Mouse (Mus musculus): ENCODE results near the gene Pipox. TPM values are rescaled to one million over a fixed set of nuclear protein-coding genes. Genes with fewer than 3 reads are reported as not detected.

Gene Pipox
- polyA plus RNA-seq, 1 experiment from 2014 or later = 1.1 TPM

DNA sequence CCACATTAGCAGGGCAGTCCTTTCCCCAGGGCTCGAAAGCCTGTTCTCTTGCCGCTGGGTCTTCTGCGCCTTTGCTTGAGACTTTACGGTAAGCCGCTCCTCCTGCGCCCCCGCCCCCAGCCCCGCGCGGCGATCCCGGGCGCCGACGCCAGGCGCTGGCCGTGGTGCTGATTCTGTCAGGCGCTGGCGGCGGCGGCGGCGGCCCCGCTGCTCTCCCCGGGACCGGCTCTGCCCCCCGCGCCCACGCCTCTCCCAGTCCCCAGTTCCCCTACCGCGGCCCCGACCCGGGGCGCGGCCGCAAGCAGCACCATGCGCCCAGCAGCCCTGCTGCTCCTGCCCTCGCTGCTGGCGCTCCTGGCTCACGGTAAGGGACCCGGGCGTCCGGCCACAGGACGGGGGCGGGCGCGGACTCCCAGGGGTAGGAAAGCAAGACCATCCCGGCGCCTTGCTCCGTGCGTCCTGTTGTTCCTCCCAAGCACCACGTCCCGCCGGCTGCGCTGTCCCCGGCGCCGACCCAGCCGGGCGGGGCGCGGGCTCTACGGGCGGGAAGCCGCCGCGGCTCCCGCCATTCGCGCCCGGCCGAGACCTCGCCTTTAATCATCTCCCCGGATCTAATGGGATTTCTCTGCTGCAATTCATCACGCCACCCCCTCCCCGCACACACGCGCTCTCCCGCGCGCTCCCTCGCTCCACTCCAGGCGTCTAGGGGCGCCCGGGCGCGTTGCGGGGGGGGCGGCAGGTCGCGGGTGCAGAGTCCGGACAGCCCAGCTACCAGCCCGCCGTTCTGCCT, 37.0 kb upstream of the Pipox start, which contains the start of gene Sez6:
Sez6 (plus strand) TSS at position 50 of the 790 bp plus-strand sequence.
- Histone ChIP-seq H3K4me1 (replicated peaks; ENCODE audit: control insufficient read depth, insufficient read depth, low read length) (peaks cover 6% of the 10 kb centered on the region), H3K27ac (ENCODE audit: low read length) (no peak within 1 kb of the TSS), H3K27me3 (ENCODE audit: control insufficient read depth, insufficient read depth, low read depth, low read length) (peaks cover 55% of the 10 kb centered on the region), H3K9me3 (ENCODE audit: control insufficient read depth, low read length) (no peaks in the 10 kb centered on the region), H3K4me3 (ENCODE audit: low read length) (peak within 1 kb of the TSS; percentile 55), H3K36me3 (ENCODE audit: control insufficient read depth, insufficient read depth, low read length) (no peaks in the 10 kb centered on the region), H3K9ac (ENCODE audit: low read length) (no peak within 1 kb of the TSS), H3K4me2 (ENCODE audit: low read depth, low read length) (peak within 1 kb of the TSS; percentile 97)
- ATAC-seq (ENCODE audit: low read depth) = peak; percentile 83
- WGBS = under 1% methylated on average over 76 of the region's 94 CpGs

DNA sequence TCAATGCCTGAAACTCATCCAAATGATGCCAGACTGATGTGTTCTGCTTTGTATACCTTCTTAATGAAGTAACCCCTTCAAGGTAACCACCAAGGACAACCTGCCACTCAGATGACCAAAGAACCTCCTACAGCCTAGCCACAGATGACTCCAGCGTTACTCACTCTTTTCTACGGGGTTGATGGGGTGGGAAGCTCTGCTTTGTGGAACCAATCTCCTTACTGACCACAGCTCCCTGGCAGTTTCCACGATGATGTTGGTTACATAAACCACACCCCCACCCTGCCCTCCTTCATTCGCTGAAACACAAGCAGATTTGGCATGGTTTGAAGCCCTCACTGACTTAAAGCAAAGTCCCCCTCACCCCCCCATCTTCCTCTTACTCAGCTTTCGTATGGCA, 33.9 kb upstream of the Pipox start:
- Histone ChIP-seq H3K27ac (ENCODE audit: low read length) (no peak overlapping the region), H3K4me2 (ENCODE audit: low read depth, low read length) (no peak overlapping the region), H3K36me3 (ENCODE audit: control insufficient read depth, insufficient read depth, low read length) (no peaks in the 10 kb centered on the region), H3K9ac (ENCODE audit: low read length) (no peak overlapping the region), H3K9me3 (ENCODE audit: control insufficient read depth, low read length) (no peaks in the 10 kb centered on the region), H3K4me3 (ENCODE audit: low read length) (no peak overlapping the region), H3K4me1 (replicated peaks; ENCODE audit: control insufficient read depth, insufficient read depth, low read length) (peaks cover 6% of the 10 kb centered on the region), H3K27me3 (ENCODE audit: control insufficient read depth, insufficient read depth, low read depth, low read length) (peaks cover 25% of the 10 kb centered on the region)
- ATAC-seq (ENCODE audit: low read depth) = no peak
- 59% methylated on average over 5 of the region's 5 CpGs for WGBS

DNA sequence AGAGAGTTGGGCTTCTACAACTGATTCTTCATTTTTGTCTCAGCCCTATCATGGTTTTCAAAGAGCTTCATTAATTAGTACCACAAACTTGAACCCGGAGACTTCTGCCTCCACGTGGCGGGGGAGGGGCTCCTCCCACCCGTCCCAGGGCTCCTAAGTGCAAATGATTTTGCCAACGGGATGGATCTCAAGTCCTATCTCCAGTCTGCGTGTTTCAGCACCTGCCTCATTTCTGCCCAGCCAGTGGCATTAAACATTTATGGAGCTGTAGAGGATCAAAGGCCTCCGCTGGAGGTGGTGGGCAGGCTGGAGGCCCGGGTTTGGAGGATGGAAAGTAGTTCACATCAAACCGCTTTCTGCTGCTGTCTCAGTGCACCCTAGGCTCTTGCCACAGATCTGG, 32.8 kb upstream of the Pipox start:
- no peak overlapping the region for H3K4me2 ChIP-seq (ENCODE audit: low read depth, low read length)
- WGBS = 15% methylated on average over 9 of the region's 9 CpGs
- H3K36me3 ChIP-seq (ENCODE audit: control insufficient read depth, insufficient read depth, low read length) = no peaks in the 10 kb centered on the region
- H3K27me3 ChIP-seq (ENCODE audit: control insufficient read depth, insufficient read depth, low read depth, low read length) = peaks cover 13% of the 10 kb centered on the region
- H3K27ac ChIP-seq (ENCODE audit: low read length) = no peak overlapping the region
- H3K4me3 ChIP-seq (ENCODE audit: low read length) = no peak overlapping the region
- no peak overlapping the region for H3K9ac ChIP-seq (ENCODE audit: low read length)
- H3K9me3 ChIP-seq (ENCODE audit: control insufficient read depth, low read length) = no peaks in the 10 kb centered on the region
- no peak for ATAC-seq (ENCODE audit: low read depth)
- H3K4me1 ChIP-seq (replicated peaks; ENCODE audit: control insufficient read depth, insufficient read depth, low read length) = peaks cover 6% of the 10 kb centered on the region

DNA sequence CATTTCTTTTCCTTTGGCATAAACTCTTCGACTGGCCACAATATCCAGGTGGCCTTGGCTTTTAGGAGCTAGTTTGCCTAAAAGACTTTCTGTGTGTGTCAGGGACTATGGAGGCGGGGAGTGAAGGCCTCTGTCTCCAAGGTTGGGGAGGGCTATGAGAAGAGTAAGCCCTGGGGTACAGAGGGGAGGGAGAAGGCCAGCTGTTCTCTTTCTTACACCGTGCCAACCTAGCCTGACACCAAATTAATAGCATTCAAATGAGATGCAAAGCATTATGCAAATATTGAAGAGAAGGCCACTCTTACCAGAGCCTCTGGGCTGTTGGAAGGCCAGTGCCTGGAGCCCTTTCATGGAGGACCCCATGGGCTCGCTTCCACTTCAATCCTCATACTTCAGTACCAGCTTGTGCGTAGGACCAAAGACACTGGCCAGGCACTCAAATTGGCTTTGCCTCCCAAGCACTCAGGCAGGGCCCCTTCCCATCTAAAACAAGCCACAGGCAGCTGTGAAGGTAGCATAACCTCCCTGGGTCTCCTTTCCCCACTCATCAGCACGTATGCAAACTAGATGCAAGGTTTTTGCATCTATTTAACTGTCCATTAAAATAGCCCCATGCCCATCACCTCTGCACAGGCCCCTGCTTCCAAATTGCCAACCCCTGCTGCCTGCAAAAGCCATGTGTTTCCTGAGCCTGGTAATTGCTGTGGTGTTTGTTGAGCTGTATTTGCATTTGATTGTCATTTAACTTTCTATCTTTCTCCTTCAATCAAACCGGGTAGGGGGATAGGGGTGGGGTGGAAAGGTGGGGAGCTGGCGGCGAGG, 32.2 kb upstream of the Pipox start:
- Histone ChIP-seq H3K27ac (ENCODE audit: low read length) (no peak overlapping the region), H3K4me3 (ENCODE audit: low read length) (no peak overlapping the region), H3K36me3 (ENCODE audit: control insufficient read depth, insufficient read depth, low read length) (no peaks in the 10 kb centered on the region), H3K9me3 (ENCODE audit: control insufficient read depth, low read length) (no peaks in the 10 kb centered on the region), H3K4me1 (replicated peaks; ENCODE audit: control insufficient read depth, insufficient read depth, low read length) (peaks cover 3% of the 10 kb centered on the region), H3K27me3 (ENCODE audit: control insufficient read depth, insufficient read depth, low read depth, low read length) (peaks cover 8% of the 10 kb centered on the region), H3K9ac (ENCODE audit: low read length) (no peak overlapping the region), H3K4me2 (ENCODE audit: low read depth, low read length) (no peak overlapping the region)
- WGBS = 39% methylated on average over 9 of the region's 9 CpGs
- ATAC-seq (ENCODE audit: low read depth) = no peak

GRCm38 (mm10) chr11:77923285-77923684, 29.4 kb upstream of the Pipox start:
- Histone ChIP-seq H3K27me3 (ENCODE audit: control insufficient read depth, insufficient read depth, low read depth, low read length) (no peaks in the 10 kb centered on the region), H3K27ac (ENCODE audit: low read length) (no peak overlapping the region), H3K4me1 (replicated peaks; ENCODE audit: control insufficient read depth, insufficient read depth, low read length) (no peaks in the 10 kb centered on the region), H3K9me3 (ENCODE audit: control insufficient read depth, low read length) (no peaks in the 10 kb centered on the region), H3K36me3 (ENCODE audit: control insufficient read depth, insufficient read depth, low read length) (no peaks in the 10 kb centered on the region), H3K9ac (ENCODE audit: low read length) (no peak overlapping the region), H3K4me2 (ENCODE audit: low read depth, low read length) (no peak overlapping the region), H3K4me3 (ENCODE audit: low read length) (no peak overlapping the region)
- ATAC-seq (ENCODE audit: low read depth) = no peak
- WGBS = 71% methylated on average over 4 of the region's 4 CpGs

DNA sequence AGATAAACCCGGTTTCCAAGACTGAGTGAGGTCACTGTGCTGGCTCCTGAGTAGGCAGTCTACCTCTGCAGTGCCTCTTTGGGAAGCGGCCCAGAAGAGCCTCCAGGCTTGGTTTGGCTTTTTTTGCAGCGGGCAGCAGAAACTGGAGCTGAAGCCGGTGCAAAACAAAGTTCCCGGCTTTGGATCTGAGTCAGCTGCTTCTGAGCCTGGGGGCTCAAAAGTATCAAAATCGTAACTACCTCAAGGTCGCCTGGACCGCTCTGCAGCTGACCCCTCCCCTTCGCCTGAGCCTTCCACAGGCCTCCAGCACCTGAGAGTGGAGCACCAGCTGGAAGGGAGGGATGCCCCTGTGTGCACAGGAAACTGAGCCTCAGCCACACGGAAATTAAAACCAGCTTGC, 23.3 kb upstream of the Pipox start:
- Histone ChIP-seq H3K9ac (ENCODE audit: low read length) (no peak overlapping the region), H3K9me3 (ENCODE audit: control insufficient read depth, low read length) (no peaks in the 10 kb centered on the region), H3K27me3 (ENCODE audit: control insufficient read depth, insufficient read depth, low read depth, low read length) (peaks cover 31% of the 10 kb centered on the region), H3K36me3 (ENCODE audit: control insufficient read depth, insufficient read depth, low read length) (no peaks in the 10 kb centered on the region), H3K4me1 (replicated peaks; ENCODE audit: control insufficient read depth, insufficient read depth, low read length) (no peaks in the 10 kb centered on the region), H3K4me3 (ENCODE audit: low read length) (no peak overlapping the region), H3K27ac (ENCODE audit: low read length) (no peak overlapping the region), H3K4me2 (ENCODE audit: low read depth, low read length) (no peak overlapping the region)
- WGBS = 36% methylated on average over 10 of the region's 10 CpGs
- no peak for ATAC-seq (ENCODE audit: low read depth)

GRCm38 (mm10) chr11:77916741-77917140, 22.8 kb upstream of the Pipox start:
- Histone ChIP-seq H3K36me3 (ENCODE audit: control insufficient read depth, insufficient read depth, low read length) (no peaks in the 10 kb centered on the region), H3K4me1 (replicated peaks; ENCODE audit: control insufficient read depth, insufficient read depth, low read length) (no peaks in the 10 kb centered on the region), H3K9ac (ENCODE audit: low read length) (no peak overlapping the region), H3K4me2 (ENCODE audit: low read depth, low read length) (no peak overlapping the region), H3K27me3 (ENCODE audit: control insufficient read depth, insufficient read depth, low read depth, low read length) (peaks cover 31% of the 10 kb centered on the region), H3K9me3 (ENCODE audit: control insufficient read depth, low read length) (no peaks in the 10 kb centered on the region), H3K4me3 (ENCODE audit: low read length) (no peak overlapping the region), H3K27ac (ENCODE audit: low read length) (no peak overlapping the region)
- 74% methylated on average over 4 of the region's 4 CpGs for WGBS
- ATAC-seq (ENCODE audit: low read depth) = no peak

- Histone ChIP-seq H3K36me3 (ENCODE audit: control insufficient read depth, insufficient read depth, low read length) (no peaks in the 10 kb centered on the region), H3K4me2 (ENCODE audit: low read depth, low read length) (no peak overlapping the region), H3K27ac (ENCODE audit: low read length) (no peak overlapping the region), H3K9ac (ENCODE audit: low read length) (no peak overlapping the region), H3K4me3 (ENCODE audit: low read length) (no peak overlapping the region), H3K4me1 (replicated peaks; ENCODE audit: control insufficient read depth, insufficient read depth, low read length) (no peaks in the 10 kb centered on the region), H3K9me3 (ENCODE audit: control insufficient read depth, low read length) (no peaks in the 10 kb centered on the region), H3K27me3 (ENCODE audit: control insufficient read depth, insufficient read depth, low read depth, low read length) (peaks cover 31% of the 10 kb centered on the region)
- WGBS = 5% methylated on average over 31 of the region's 32 CpGs
- ATAC-seq (ENCODE audit: low read depth) = no peak
Measured at GRCm38 (mm10) chr11:77914598-77915260, 20.8 kb upstream of the Pipox start.

DNA sequence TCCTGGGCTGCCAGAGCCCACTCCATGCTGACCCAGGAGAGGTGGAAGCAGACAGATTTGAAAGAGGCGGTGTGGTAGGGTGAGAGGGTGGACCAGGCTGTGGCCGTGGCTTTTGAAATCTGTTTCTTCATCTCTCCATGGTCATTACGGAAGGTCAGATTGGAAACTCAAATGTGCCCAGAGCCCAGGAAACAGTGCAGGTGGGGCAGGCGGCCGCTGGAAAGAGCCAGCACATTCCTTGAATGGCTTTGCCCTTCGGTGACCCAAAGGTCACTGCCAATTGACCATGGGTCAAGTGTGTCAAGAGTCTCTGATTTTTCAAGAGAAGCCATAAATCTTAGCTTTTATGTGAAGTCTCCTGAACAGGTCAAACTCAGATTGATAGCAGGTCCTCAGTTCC, 19.6 kb upstream of the Pipox start:
- WGBS = 46% methylated on average over 6 of the region's 6 CpGs
- Histone ChIP-seq H3K4me1 (replicated peaks; ENCODE audit: control insufficient read depth, insufficient read depth, low read length) (no peaks in the 10 kb centered on the region), H3K27me3 (ENCODE audit: control insufficient read depth, insufficient read depth, low read depth, low read length) (peaks cover 31% of the 10 kb centered on the region), H3K4me3 (ENCODE audit: low read length) (no peak overlapping the region), H3K27ac (ENCODE audit: low read length) (no peak overlapping the region), H3K9me3 (ENCODE audit: control insufficient read depth, low read length) (no peaks in the 10 kb centered on the region), H3K4me2 (ENCODE audit: low read depth, low read length) (no peak overlapping the region), H3K36me3 (ENCODE audit: control insufficient read depth, insufficient read depth, low read length) (no peaks in the 10 kb centered on the region), H3K9ac (ENCODE audit: low read length) (no peak overlapping the region)
- ATAC-seq (ENCODE audit: low read depth) = no peak
